Mouse (Mus musculus): ENCODE results near the gene Dcst2.

Dcst2 gene

DNA sequence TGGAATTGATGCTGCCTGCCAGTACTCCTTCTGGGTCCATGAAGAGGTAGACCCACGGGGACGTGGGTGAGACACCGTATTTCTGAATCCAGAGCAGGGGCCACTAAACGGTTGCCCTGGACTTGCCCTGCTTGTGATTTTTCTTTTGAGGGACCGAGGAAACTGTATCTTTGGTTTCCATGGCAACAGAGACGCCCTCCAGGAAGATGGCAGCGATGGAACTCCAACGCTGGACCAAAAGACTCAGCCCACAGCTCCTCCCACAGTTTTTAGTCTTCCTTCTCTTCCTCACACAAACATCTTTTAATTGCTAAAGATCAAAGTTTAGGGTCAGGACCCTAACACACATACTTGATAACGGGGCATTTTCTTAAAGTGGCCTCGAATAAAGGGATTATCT lies 29.8 kb upstream of the Dcst2 start:
- DNase-seq = no peak

DNA sequence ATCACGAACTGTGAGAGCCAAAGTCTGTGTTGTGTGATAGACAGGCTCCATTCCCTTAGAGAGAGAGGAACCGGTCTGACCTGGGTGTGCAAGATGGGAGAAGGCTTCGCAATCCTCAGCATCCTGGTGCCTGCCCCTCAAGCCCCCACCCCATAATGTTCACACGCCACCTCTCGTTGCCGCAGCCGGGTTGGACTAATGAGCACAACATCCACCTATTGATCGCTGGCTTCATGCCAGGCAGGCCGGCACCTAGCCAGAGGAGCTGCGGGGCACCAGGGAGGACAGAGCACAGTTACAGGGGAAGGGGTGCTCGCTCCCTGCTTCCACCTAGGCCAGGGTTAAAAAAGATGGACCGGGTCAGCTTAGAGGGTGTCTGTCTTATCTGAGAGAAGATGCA lies 29.3 kb upstream of the Dcst2 start:
- DNase-seq = no peak

GRCm38 (mm10) chr3:89333053-89333452 lies 28.7 kb upstream of the Dcst2 start:
- no peak for DNase-seq

GRCm38 (mm10) chr3:89336529-89336928 lies 25.2 kb upstream of the Dcst2 start:
- no peak for DNase-seq

GRCm38 (mm10) chr3:89337062-89337720 lies 24.6 kb upstream of the Dcst2 start:
- no peak for DNase-seq

- DNase-seq = no peak
Observed at GRCm38 (mm10) chr3:89337721-89338578, 23.8 kb upstream of the Dcst2 start, which contains the start of gene Efna4. Efna4 (minus strand) TSS chr3:89338028.

- peak; percentile 37 to 58 for DNase-seq
Observed at GRCm38 (mm10) chr3:89339416-89339815, 22.4 kb upstream of the Dcst2 start.

DNA sequence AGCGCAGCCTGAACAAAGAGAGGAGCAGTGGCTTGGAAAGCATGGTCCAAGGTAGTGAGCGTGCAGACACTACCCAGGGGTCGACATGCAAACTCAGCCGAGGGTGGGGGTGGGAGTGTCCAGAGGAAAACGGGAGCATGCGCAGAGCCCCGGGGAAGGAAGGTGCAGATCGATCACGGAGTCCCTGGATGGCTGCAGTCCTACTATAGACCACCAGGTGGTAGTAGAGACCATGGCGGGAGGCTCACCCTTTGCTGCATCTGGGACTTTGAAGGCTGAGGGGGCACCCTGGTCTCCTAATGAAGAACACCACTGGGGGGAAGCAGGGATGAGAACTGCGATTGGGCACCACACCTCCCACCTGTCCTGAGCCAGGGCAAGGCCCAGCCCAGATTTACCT lies 21.3 kb upstream of the Dcst2 start:
- DNase-seq = peak; percentile 77 to 83

GRCm38 (mm10) chr3:89341794-89342193 lies 20.0 kb upstream of the Dcst2 start:
- no peak for DNase-seq

DNA sequence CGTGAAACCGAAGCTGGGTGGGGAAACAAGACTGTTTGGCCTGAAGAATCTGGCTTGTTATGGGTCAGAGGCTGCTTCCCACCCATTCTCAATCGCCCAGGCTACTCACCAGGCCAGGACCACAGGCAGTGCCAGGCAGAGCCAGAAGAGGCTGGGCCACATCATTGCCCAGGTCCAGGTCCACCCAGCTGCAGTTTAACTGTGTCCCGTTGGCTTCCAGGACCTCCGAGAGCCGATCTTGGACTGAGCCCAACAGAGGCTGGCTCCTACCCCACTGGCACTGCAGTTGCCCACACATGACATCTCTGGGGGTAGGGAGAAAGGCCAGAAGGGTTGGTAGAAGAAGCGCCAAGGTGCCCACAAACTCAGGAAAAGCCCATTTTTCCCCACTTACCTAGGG lies 18.5 kb upstream of the Dcst2 start:
- no peak for DNase-seq

DNA sequence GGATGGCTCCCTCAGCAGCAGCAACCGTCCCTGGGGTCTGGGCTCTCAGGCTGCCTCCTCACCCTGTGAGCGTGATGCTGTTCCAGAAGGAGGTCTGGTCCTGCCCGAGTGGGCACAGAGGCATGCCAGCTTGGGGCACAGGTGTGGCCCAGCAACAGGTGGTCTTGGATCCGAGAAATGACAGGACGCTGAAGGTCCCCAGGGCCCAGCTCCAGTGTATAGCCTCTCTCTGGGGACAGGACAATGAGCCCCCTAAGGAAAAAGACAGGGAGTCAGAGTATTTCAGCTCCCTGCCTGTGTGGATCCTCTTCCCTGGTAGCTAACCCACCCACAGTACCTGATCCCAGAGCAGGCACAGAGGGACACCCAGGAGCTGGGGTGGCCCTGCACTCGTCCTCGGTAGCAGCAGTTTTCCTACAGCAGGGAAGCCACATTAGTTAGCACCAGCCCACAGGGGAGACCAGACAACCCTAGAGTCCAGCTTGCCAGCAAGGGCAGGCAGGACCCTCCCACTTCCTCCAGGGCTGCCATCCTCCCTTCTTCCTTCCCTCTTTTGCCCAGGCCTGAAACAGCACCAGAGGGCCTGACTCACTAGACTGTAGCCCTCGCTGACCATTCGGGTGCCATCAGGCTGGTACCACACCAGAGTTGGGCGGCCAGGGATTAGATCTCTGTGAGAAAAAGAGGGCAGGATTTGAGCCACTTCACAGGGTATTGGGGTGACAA lies 14.8 kb upstream of the Dcst2 start:
- no peak for DNase-seq

DNA sequence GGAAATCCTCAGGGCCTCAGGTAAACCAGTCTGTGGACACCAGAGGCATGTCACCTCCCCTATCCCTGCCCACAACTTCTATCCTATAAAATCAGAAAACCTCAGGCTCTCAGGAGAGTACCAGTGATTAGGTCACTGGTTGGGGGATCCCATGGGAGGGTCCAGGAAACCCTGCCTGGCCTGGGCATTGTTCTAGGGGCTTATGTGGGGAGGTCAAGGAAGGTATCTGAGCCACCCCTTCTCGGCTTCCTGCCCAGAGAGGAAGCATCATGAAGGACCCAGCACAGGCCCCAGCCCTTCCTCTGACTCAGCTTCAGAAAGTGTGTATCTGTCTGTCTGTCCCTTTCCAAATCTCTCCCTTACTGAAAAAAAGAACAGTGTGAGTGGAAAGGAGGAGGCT lies 13.9 kb upstream of the Dcst2 start:
- DNase-seq = no peak

- peak; percentile 49 to 54 for DNase-seq
Observed at GRCm38 (mm10) chr3:89348911-89349868, 12.6 kb upstream of the Dcst2 start.

- DNase-seq = peak; percentile 91 to 95
Observed at GRCm38 (mm10) chr3:89349869-89350501, 11.8 kb upstream of the Dcst2 start, which contains the start of gene Adam15. Adam15 (minus strand) TSS chr3:89349996.

DNA sequence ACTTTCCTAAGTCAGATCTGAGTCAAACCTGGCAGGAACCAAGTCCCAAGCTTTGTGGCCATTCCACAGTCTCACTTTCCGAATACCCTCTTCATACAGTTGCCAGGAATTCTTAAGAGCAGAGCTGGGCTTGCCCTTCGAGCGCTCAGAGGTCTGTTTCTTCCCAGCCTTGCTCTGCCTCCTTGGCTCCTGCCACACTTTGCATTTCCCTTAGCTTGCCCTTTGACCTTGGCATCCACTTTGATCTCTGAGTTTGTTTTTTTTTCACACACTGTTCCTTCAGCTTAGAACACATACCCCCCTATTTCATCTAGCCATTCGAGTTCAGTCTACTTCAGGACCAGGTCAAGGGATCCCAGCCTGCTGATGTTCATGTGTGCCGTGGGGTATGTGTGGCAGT lies 10.5 kb upstream of the Dcst2 start:
- no peak for DNase-seq

DNA sequence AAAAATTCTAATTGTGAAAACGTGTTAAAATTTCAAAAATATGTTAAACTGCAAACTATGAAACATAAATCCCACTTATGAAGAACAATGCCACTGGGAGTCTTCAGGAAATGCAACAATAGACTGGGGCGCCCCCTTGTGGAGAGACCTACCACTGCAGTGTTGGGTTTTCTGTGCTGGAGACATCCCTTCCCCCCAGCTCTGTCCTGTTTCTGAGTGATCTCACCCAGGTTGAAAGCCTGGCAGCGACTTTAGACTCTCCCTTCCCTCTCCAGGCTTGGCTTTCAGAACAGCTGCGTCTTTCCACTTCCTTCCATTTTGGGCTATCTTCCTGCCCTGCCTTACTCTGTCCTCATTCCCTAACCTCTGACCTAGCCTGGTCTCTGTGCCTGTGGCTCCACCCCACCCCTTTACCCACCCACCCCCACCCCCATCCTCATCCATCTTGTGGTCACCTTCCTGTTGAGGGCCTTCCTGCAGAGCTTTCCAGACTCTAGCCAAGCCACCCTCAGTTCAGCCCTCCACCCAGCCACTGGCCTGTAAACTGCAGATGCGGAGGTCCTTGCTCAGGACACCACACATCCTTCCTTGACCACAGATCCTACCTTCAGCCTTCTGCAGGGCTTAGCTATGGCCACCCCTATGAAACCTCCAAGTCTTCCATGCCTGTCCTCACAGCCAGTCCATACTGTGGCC lies 6.8 kb upstream of the Dcst2 start:
- peak; percentile 83 to 91 for DNase-seq

- no peak for DNase-seq
Observed at GRCm38 (mm10) chr3:89355512-89355902, 6.3 kb upstream of the Dcst2 start.

- DNase-seq = no peak
Observed at GRCm38 (mm10) chr3:89356029-89356428, 5.7 kb upstream of the Dcst2 start.

DNA sequence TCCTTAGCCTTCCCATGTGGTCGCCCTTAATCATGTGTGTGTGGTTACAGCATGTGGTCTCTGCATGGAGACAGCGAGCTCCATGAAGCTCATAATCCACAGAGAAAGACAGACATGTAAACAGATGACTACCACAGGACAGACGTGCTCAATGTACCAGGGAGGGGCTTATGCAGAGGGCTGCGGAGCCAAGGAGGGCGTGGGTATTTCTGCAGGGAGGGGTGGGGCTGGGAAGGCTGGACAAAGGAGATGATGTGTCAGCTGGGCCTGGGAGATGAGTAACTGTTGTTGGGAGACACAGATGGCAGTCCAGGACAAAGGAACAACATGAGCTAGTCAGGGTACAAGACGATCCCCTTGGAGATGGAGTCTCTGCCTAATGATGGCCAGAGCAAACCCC lies 2.1 kb upstream of the Dcst2 start:
- DNase-seq = no peak

DNA sequence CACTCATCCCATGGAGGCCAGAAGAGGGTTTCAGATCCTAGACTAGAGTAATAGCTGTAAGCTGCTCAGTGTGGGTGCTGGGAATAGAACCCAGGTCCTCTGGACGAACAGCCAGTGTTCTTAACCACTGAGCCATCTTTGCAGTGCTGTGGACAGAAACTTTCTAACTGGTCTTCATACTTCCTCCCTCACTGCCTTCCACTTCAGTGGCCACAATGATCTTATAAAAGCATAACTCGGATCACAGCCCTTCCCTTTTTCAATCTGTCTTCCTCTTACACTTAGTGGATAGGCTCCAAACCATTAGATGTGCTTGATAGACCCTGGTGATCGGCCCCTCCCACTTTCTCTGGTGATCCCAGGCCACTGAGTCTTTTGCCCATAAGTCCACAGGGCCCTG lies 1.5 kb upstream of the Dcst2 start:
- no peak for DNase-seq

- DNase-seq = no peak
Observed at GRCm38 (mm10) chr3:89364631-89365030, 2.9 kb downstream of the Dcst2 start.

Data from cerebellum, adult 18-20 months (tissue).